Mouse (Mus musculus) embryonic facial prominence, embryonic 11.5 days (tissue): ENCODE data around the gene Phtf1. TPM values are rescaled to one million over a fixed set of nuclear protein-coding genes. Genes with fewer than 3 reads are reported as not detected.
A peak's percentile ranks its signal among the peaks of the same experiment; 100 is the strongest.

Experiments
- ATAC-seq: fragments of 200-750 bp; cut with Nextera tagmentation; replicated peaks from 2 replicates; pipeline ENCODE4 v1.8.0; 2017; ENCODE audit warnings: low read depth; ENCODE audit not compliant: insufficient number of reproducible peaks, low FRiP score, low TSS enrichment
- DNase-seq: peaks from one replicate; pipeline ENCODE4 v3.0.0-alpha.2; 2015; ENCODE audit warnings: low spot score
- H3K27ac ChIP-seq: fragments of 300-500 bp; sonication (generic); replicated peaks from 2 replicates; pipeline ENCODE4 v1.5.1; 2014; ENCODE audit warnings: mild to moderate bottlenecking, low read depth, low read length, control low read depth
- H3K27me3 ChIP-seq: fragments of 300-500 bp; sonication (generic); 2 replicates; pipeline ENCODE4 v1.6.1; 2014; ENCODE audit warnings: mild to moderate bottlenecking, low read length, moderate library complexity, mixed read lengths; ENCODE audit not compliant: control insufficient read depth, insufficient read depth
- H3K36me3 ChIP-seq: fragments of 300-500 bp; sonication (generic); replicated peaks from 2 replicates; pipeline ENCODE4 v1.6.1; 2014; ENCODE audit warnings: low read depth, mild to moderate bottlenecking, low read length, moderate library complexity, mixed read lengths; ENCODE audit not compliant: control insufficient read depth, insufficient read depth
- H3K4me1 ChIP-seq: fragments of 300-500 bp; sonication (generic); 2 replicates; pipeline ENCODE4 v1.6.1; 2014; ENCODE audit warnings: low read length, mixed read lengths; ENCODE audit not compliant: control insufficient read depth, insufficient read depth
- H3K4me2 ChIP-seq: fragments of 300-500 bp; sonication (generic); 2 replicates; pipeline ENCODE4 v1.6.1; 2014; ENCODE audit warnings: low read depth, mild to moderate bottlenecking, control low read depth, low read length, moderate library complexity
- H3K4me3 ChIP-seq: fragments of 300-500 bp; sonication (generic); 2 replicates; pipeline ENCODE4 v1.5.1; 2014; ENCODE audit warnings: low read depth, low read length, control low read depth
- H3K9ac ChIP-seq: fragments of 300-500 bp; sonication (generic); replicated peaks from 2 replicates; pipeline ENCODE4 v1.6.1; 2014; ENCODE audit warnings: mild to moderate bottlenecking, control low read depth, low read length
- H3K9me3 ChIP-seq: fragments of 300-500 bp; sonication (generic); replicated peaks from 2 replicates; pipeline ENCODE4 v1.6.1; 2016; ENCODE audit warnings: mild to moderate bottlenecking, low read length, inconsistent platforms, mixed read lengths; ENCODE audit not compliant: control insufficient read depth
- WGBS: fragments of 180-500 bp; shearing (Covaris S2); extraction: QIAGEN DNeasy Blood & Tissue Kit; methylation state at CpG from one replicate; pipeline ENCODE4 v1.1.7; 2014; 5-methylcytosine and 5-hydroxymethylcytosine counted together
- polyA plus RNA-seq: library from polyadenylated mRNA; unstranded; fragments of >200 nt; fragmentation: Nextera tagmentation; extraction: Ambion mirVana; gene quantifications from 2 replicates; pipeline ENCODE4 v1.2.1, GENCODE M21; 2014

Gene Phtf1
- polyA plus RNA-seq, 1 experiment from 2014 or later = 53.2 TPM

- Histone ChIP-seq H3K27ac (no peak overlapping the region), H3K27me3 (no peaks in the 10 kb centered on the region), H3K4me3 (no peak overlapping the region), H3K4me1 (no peaks in the 10 kb centered on the region), H3K36me3 (no peaks in the 10 kb centered on the region), H3K9ac (no peak overlapping the region), H3K4me2 (no peak overlapping the region), H3K9me3 (no peaks in the 10 kb centered on the region)
- DNase-seq (no peak), ATAC-seq (no peak)
- WGBS = 89% methylated on average over 1 of the region's 1 CpGs
Observed at GRCm38 (mm10) chr3:104032086-104032485, 64.2 kb downstream of the Phtf1 start.

GRCm38 (mm10) chr3:104032747-104033146, 64.8 kb downstream of the Phtf1 start:
- Histone ChIP-seq H3K27ac (no peak overlapping the region), H3K9me3 (no peaks in the 10 kb centered on the region), H3K9ac (no peak overlapping the region), H3K4me1 (no peaks in the 10 kb centered on the region), H3K27me3 (no peaks in the 10 kb centered on the region), H3K36me3 (no peaks in the 10 kb centered on the region), H3K4me2 (no peak overlapping the region), H3K4me3 (no peak overlapping the region)
- DNase-seq (no peak), ATAC-seq (no peak)
- 91% methylated on average over 1 of the region's 1 CpGs for WGBS

GRCm38 (mm10) chr3:104059001-104059622, 91.2 kb downstream of the Phtf1 start:
- Histone ChIP-seq H3K36me3 (no peaks in the 10 kb centered on the region), H3K27ac (no peak overlapping the region), H3K4me2 (no peak overlapping the region), H3K9me3 (no peaks in the 10 kb centered on the region), H3K27me3 (no peaks in the 10 kb centered on the region), H3K4me3 (no peak overlapping the region), H3K4me1 (no peaks in the 10 kb centered on the region), H3K9ac (no peak overlapping the region)
- 50% methylated on average over 6 of the region's 6 CpGs for WGBS
- peak; percentile 70 for ATAC-seq
- peak; percentile 17 for DNase-seq

- Histone ChIP-seq H3K9ac (no peak overlapping the region), H3K4me1 (no peaks in the 10 kb centered on the region), H3K4me2 (no peak overlapping the region), H3K9me3 (no peaks in the 10 kb centered on the region), H3K36me3 (no peaks in the 10 kb centered on the region), H3K4me3 (no peak overlapping the region), H3K27me3 (no peaks in the 10 kb centered on the region), H3K27ac (no peak overlapping the region)
- DNase-seq (no peak), ATAC-seq (no peak)
Observed at GRCm38 (mm10) chr3:104069395-104069794, 101.5 kb downstream of the Phtf1 start.

Other genes with a start within 250 kb of the Phtf1 start
- gene Olfml3, start 230.1 kb upstream of the Phtf1 start, polyA plus RNA-seq = 25.2 and 26.1 TPM in 2 replicates
- gene Gm10964, start 228.7 kb upstream of the Phtf1 start, polyA plus RNA-seq = not detected in 2 replicates
- gene Hipk1, start 176.5 kb upstream of the Phtf1 start, polyA plus RNA-seq = 13.8 TPM in 2 replicates
- 38.2 and 40.3 TPM in 2 replicates for gene Dclre1b, start 158.7 kb upstream of the Phtf1 start, polyA plus RNA-seq
- 22.8 and 26.5 TPM in 2 replicates for gene Ap4b1, start 158.6 kb upstream of the Phtf1 start, polyA plus RNA-seq
- gene Gm43064, start 158.5 kb upstream of the Phtf1 start, polyA plus RNA-seq = 0.24 TPM in 1 of 2 replicates, not detected in the other
- not detected in 2 replicates for gene Bcl2l15, start 135.5 kb upstream of the Phtf1 start, polyA plus RNA-seq
- gene Ptpn22, start 108.3 kb upstream of the Phtf1 start, polyA plus RNA-seq = 0.28 and 0.43 TPM in 2 replicates
- gene Rsbn1, start 54.0 kb upstream of the Phtf1 start, polyA plus RNA-seq = 19.5 and 20.6 TPM in 2 replicates